ENCODE assay signal across 8 mouse cellular contexts in the genomic region with DNA sequence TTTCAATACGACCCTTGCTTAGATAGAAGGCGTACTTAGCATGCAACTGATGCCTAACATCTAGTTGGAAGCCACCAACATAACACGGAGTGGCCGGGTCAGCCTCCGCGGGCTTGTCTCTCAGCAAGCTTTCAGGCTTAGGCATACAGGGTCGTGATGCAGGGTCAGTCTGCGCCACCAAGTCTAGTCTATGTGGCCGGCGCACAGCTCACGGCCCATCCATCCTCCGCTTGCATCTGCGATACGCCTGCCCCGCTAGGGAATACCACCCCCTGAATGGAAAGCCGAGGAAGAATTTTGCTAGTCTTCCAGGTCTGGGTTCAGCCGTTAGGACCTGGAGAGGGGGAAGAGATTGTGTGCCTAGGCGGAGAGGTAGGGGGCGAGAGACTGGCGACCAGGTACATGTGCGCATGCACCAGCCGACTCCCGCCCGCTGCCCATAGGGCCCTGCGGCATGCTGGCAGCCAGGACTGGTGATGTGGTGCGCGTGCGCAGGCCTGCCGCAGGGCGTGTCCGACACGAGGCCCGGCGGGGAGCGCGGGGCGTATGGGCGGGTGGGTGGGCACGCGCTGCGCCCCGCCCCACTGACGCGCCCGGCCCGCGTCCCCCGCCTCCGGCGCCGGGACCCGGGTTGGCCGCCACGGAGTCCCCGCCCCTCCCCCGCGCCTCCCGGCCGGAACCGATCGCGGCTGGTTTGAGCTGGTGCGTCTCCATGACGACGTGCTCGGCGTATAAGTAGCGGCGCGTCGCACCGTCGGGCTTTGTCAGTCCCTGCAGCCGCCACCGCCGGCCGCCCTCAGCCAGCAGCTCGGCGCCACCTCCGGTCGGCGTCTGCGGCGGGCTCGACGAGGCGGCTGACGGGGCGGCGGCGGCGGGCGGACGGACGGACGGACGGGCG. TPM values are rescaled to one million over a fixed set of nuclear protein-coding genes. Genes with fewer than 3 reads are reported as not detected.
A peak's percentile ranks its signal among the peaks of the same experiment; 100 is the strongest.
DNase-seq lines count a peak whose midpoint lies in the region; ATAC-seq and TF ChIP-seq lines count a peak whose summit lies in the region.

A gene (plus strand): TSS at position 586 of the 898 bp plus-strand sequence.

- H3K4me3 ChIP-seq in forebrain, embryonic 11.5 days (ENCODE audit: low read depth, low read length) = peak within 1 kb of the TSS; percentile 86
- peak within 1 kb of the TSS; percentile 95 for H3K4me3 ChIP-seq in heart, embryonic 16.5 days (ENCODE audit: low read length)
- H3K4me3 ChIP-seq in liver, embryonic 16.5 days (ENCODE audit: low read depth, low read length) = peak within 1 kb of the TSS; percentile 87
- peak within 1 kb of the TSS; percentile 92 for H3K4me3 ChIP-seq in neural tube, embryonic 13.5 days
- peak within 1 kb of the TSS; percentile 98 for H3K4me3 ChIP-seq in testis, adult 2 months (ENCODE audit: control insufficient read depth, low read depth, low read length)

- H3K36me3 ChIP-seq in forebrain, embryonic 11.5 days (ENCODE audit: control insufficient read depth, insufficient read depth, low read length) = peaks cover 4% of the 10 kb centered on the region; the same call in 1 of the 2 replicates
- peaks cover 20% of the 10 kb centered on the region for H3K36me3 ChIP-seq in heart, embryonic 16.5 days (ENCODE audit: control insufficient read depth, insufficient read depth)
- peaks cover 27% of the 10 kb centered on the region for H3K36me3 ChIP-seq in liver, embryonic 16.5 days (ENCODE audit: control insufficient read depth, insufficient read depth)
- peaks cover 26% of the 10 kb centered on the region for H3K36me3 ChIP-seq in neural tube, embryonic 13.5 days
- H3K36me3 ChIP-seq in testis, adult 2 months (ENCODE audit: control insufficient read depth, insufficient read depth, low read length) = no peaks in the 10 kb centered on the region

- peak within 1 kb of the TSS; percentile 96 for H3K9ac ChIP-seq in forebrain, embryonic 11.5 days (ENCODE audit: low read length)
- H3K9ac ChIP-seq in heart, embryonic 16.5 days (ENCODE audit: low read length) = peak within 1 kb of the TSS; percentile 93
- peak within 1 kb of the TSS; percentile 98 for H3K9ac ChIP-seq in liver, embryonic 16.5 days (ENCODE audit: low read depth, low read length)
- H3K9ac ChIP-seq in neural tube, embryonic 13.5 days = peak within 1 kb of the TSS; percentile 94

- H3K27ac ChIP-seq in forebrain, embryonic 11.5 days (ENCODE audit: low read depth, low read length) = peak within 1 kb of the TSS; percentile 81
- peak within 1 kb of the TSS; percentile 89 for H3K27ac ChIP-seq in heart, embryonic 16.5 days (ENCODE audit: low read length)
- H3K27ac ChIP-seq in liver, embryonic 16.5 days (ENCODE audit: low read length) = peak within 1 kb of the TSS; percentile 90
- H3K27ac ChIP-seq in neural tube, embryonic 13.5 days (replicated peaks) = peak within 1 kb of the TSS; percentile 94
- H3K27ac ChIP-seq in testis, adult 2 months (ENCODE audit: control insufficient read depth, insufficient read depth, low read depth, low read length) = peak within 1 kb of the TSS; percentile 93

- DNase-seq in CD8-positive naive resting alpha-beta T cell, adult 2 months (ENCODE audit: low read depth in 2 of 2, low spot score in 2 of 2) = peak; percentile 99
- peak; percentile 85 for DNase-seq in c-Kit-positive CD71-negative TER-119-negative erythroid progenitor cells, embryonic 14.5 days (ENCODE audit: low read depth)
- peak; percentile 100 for DNase-seq in forebrain, embryonic 11.5 days (ENCODE audit: low spot score)
- DNase-seq in kidney, postnatal 4 days = peak; percentile 99

- no peaks in the 10 kb centered on the region for H3K9me3 ChIP-seq in forebrain, embryonic 11.5 days (ENCODE audit: control insufficient read depth, low read length)
- H3K9me3 ChIP-seq in heart, embryonic 16.5 days (replicated peaks; ENCODE audit: control insufficient read depth, low read length) = no peaks in the 10 kb centered on the region
- no peaks in the 10 kb centered on the region for H3K9me3 ChIP-seq in liver, embryonic 16.5 days (replicated peaks; ENCODE audit: control insufficient read depth, low read length)
- no peaks in the 10 kb centered on the region for H3K9me3 ChIP-seq in neural tube, embryonic 13.5 days

- H3K4me2 ChIP-seq in forebrain, embryonic 11.5 days (ENCODE audit: low read depth, low read length, severe bottlenecking) = peak within 1 kb of the TSS; percentile 77
- H3K4me2 ChIP-seq in heart, embryonic 16.5 days (ENCODE audit: low read depth, low read length) = peak within 1 kb of the TSS; percentile 83
- H3K4me2 ChIP-seq in liver, embryonic 16.5 days (ENCODE audit: low read depth, low read length) = peak within 1 kb of the TSS; percentile 90
- peak within 1 kb of the TSS; percentile 73 for H3K4me2 ChIP-seq in neural tube, embryonic 13.5 days

- WGBS in forebrain, embryonic 11.5 days = under 1% methylated on average over 73 of the region's 98 CpGs
- under 1% methylated on average over 74 of the region's 98 CpGs for WGBS in heart, embryonic 16.5 days
- WGBS in liver, embryonic 16.5 days (ENCODE audit: insufficient replicate concordance) = 1% methylated on average over 90 of the region's 98 CpGs
- under 1% methylated on average over 82 of the region's 98 CpGs for WGBS in neural tube, embryonic 13.5 days

- peak; percentile 97 for ATAC-seq in forebrain, embryonic 11.5 days (replicated peaks; ENCODE audit: low FRiP score)
- peak; percentile 97 for ATAC-seq in heart, embryonic 16.5 days (replicated peaks; ENCODE audit: extremely low read depth, insufficient read depth, low FRiP score)
- ATAC-seq in liver, embryonic 16.5 days (ENCODE audit: low read depth) = peak; percentile 93
- peak; percentile 97 for ATAC-seq in neural tube, embryonic 13.5 days (ENCODE audit: low read depth)

- TF ChIP-seq CTCF in testis, adult 2 months (IDR thresholded peaks at IDR 0.05; ENCODE audit: control insufficient read depth, insufficient read depth, insufficient replicate concordance, low read depth, low read length) = no peak

- peak; percentile 67 for TF ChIP-seq POLR2A in testis, adult 2 months (IDR thresholded peaks at IDR 0.05; ENCODE audit: control insufficient read depth, low read depth, low read length)

- H3K4me1 ChIP-seq in forebrain, embryonic 11.5 days (replicated peaks; ENCODE audit: control insufficient read depth, insufficient read depth, low read length) = peaks cover 3% of the 10 kb centered on the region; the same call in 1 of the 2 replicates
- peaks cover 5% of the 10 kb centered on the region; the same call in 1 of the 2 replicates for H3K4me1 ChIP-seq in heart, embryonic 16.5 days (ENCODE audit: control insufficient read depth, insufficient read depth, low read length)
- H3K4me1 ChIP-seq in liver, embryonic 16.5 days (ENCODE audit: control insufficient read depth, low read depth, low read length) = peaks cover 49% of the 10 kb centered on the region
- peaks cover 32% of the 10 kb centered on the region for H3K4me1 ChIP-seq in neural tube, embryonic 13.5 days (replicated peaks)
- peaks cover 3% of the 10 kb centered on the region for H3K4me1 ChIP-seq in testis, adult 2 months (ENCODE audit: control insufficient read depth, insufficient read depth, low read length)

- H3K27me3 ChIP-seq in forebrain, embryonic 11.5 days (ENCODE audit: control insufficient read depth, insufficient read depth, low read length) = no peaks in the 10 kb centered on the region
- H3K27me3 ChIP-seq in heart, embryonic 16.5 days (ENCODE audit: control insufficient read depth, insufficient read depth, low read length) = no peaks in the 10 kb centered on the region
- no peaks in the 10 kb centered on the region for H3K27me3 ChIP-seq in liver, embryonic 16.5 days (ENCODE audit: control insufficient read depth, insufficient read depth, low read depth, low read length)
- H3K27me3 ChIP-seq in neural tube, embryonic 13.5 days = no peaks in the 10 kb centered on the region
- H3K27me3 ChIP-seq in testis, adult 2 months (ENCODE audit: control insufficient read depth, insufficient read depth, low read length) = no peaks in the 10 kb centered on the region

RNA-seq across cellular contexts. Expression of the gene that starts here (rescaled TPM):
- 339 and 354 TPM in 2 replicates for polyA plus RNA-seq in forebrain, embryonic 11.5 days (2014; fragmentation: Nextera tagmentation; extraction: Ambion mirVana)
- 113 TPM in 2 replicates for polyA plus RNA-seq in heart, embryonic 16.5 days (2015; fragmentation: Nextera tagmentation; extraction: Ambion mirVana)
- 301 and 303 TPM in 2 replicates for polyA plus RNA-seq in liver, embryonic 16.5 days (2015; fragmentation: Nextera tagmentation; extraction: Ambion mirVana)
- polyA plus RNA-seq in neural tube, embryonic 13.5 days (2015; fragmentation: Nextera tagmentation; extraction: Ambion mirVana) = 133 and 157 TPM in 2 replicates
- polyA plus RNA-seq in testis, adult 2 months (2012; rRNA removed) = 384 and 398 TPM in 2 replicates

Comparison
In these comparisons a context has a peak if more than half of its experiments do, and no peak if none do; other contexts are left out.
1. Peak in every context shown above with its lines: DNase-seq, ATAC-seq, H3K4me3 ChIP-seq and H3K27ac ChIP-seq.